Mouse (Mus musculus): ENCODE measurements around the gene Ap2a2.

Ap2a2 gene

GRCm38 (mm10) chr7:141561682-141562391, at the start of gene Ap2a2:
Ap2a2 (plus strand) TSS chr7:141562173.
- in situ Hi-C loops (cut with MseI, MboI), result no loop called here

GRCm38 (mm10) chr7:141517638-141518037, 44.3 kb upstream of the Ap2a2 start:
- in situ Hi-C loops (cut with MseI, MboI), result no loop called here

- in situ Hi-C loops (cut with MseI, MboI), result no loop called here
Measured at GRCm38 (mm10) chr7:141518296-141518695, 43.7 kb upstream of the Ap2a2 start.

GRCm38 (mm10) chr7:141518926-141519325, 43.0 kb upstream of the Ap2a2 start:
- in situ Hi-C loops (cut with MseI, MboI), result no loop called here

GRCm38 (mm10) chr7:141519795-141520194, 42.2 kb upstream of the Ap2a2 start:
- in situ Hi-C loops (cut with MseI, MboI), result no loop called here

GRCm38 (mm10) chr7:141523007-141523406, 39.0 kb upstream of the Ap2a2 start:
- in situ Hi-C loops (cut with MseI, MboI), result no loop called here

- in situ Hi-C loops (cut with MseI, MboI), result no loop called here
Measured at GRCm38 (mm10) chr7:141524271-141524670, 37.7 kb upstream of the Ap2a2 start.

GRCm38 (mm10) chr7:141524760-141525579, 37.0 kb upstream of the Ap2a2 start:
- in situ Hi-C loops (cut with MseI, MboI), result no loop called here

- in situ Hi-C loops (cut with MseI, MboI), result no loop called here
Measured at GRCm38 (mm10) chr7:141525580-141525925, 36.4 kb upstream of the Ap2a2 start.

GRCm38 (mm10) chr7:141535570-141535969, 26.4 kb upstream of the Ap2a2 start:
- in situ Hi-C loops (cut with MseI, MboI), result no loop called here

- in situ Hi-C loops (cut with MseI, MboI), result no loop called here
Measured at GRCm38 (mm10) chr7:141538852-141539555, 23.0 kb upstream of the Ap2a2 start.

- in situ Hi-C loops (cut with MseI, MboI), result no loop called here
Measured at GRCm38 (mm10) chr7:141539556-141540311, 22.2 kb upstream of the Ap2a2 start, which contains the start of gene Chid1. Chid1 (minus strand) TSS chr7:141539857.

- in situ Hi-C loops (cut with MseI, MboI), result no loop called here
Measured at GRCm38 (mm10) chr7:141540312-141541081, 21.5 kb upstream of the Ap2a2 start.

- in situ Hi-C loops (cut with MseI, MboI), result no loop called here
Measured at GRCm38 (mm10) chr7:141541681-141542080, 20.3 kb upstream of the Ap2a2 start.

GRCm38 (mm10) chr7:141542588-141542987, 19.4 kb upstream of the Ap2a2 start:
- in situ Hi-C loops (cut with MseI, MboI), result no loop called here

GRCm38 (mm10) chr7:141544654-141545053, 17.3 kb upstream of the Ap2a2 start:
- in situ Hi-C loops (cut with MseI, MboI), result no loop called here

- in situ Hi-C loops (cut with MseI, MboI), result no loop called here
Measured at GRCm38 (mm10) chr7:141549432-141550061, 12.4 kb upstream of the Ap2a2 start.

GRCm38 (mm10) chr7:141550464-141550863, 11.5 kb upstream of the Ap2a2 start:
- in situ Hi-C loops (cut with MseI, MboI), result no loop called here

GRCm38 (mm10) chr7:141558329-141558776, 3.6 kb upstream of the Ap2a2 start:
- in situ Hi-C loops (cut with MseI, MboI), result no loop called here

- in situ Hi-C loops (cut with MseI, MboI), result no loop called here
Measured at GRCm38 (mm10) chr7:141558946-141559345, 3.0 kb upstream of the Ap2a2 start.
